Mouse (Mus musculus): ENCODE measurements at regions not wholly inside any gene's neighbourhood (a gene's known extent, or its start where the extent isn't known, plus 50 kb on each side); places are given as distances from the start of the nearest gene placed in this dataset.

DNA sequence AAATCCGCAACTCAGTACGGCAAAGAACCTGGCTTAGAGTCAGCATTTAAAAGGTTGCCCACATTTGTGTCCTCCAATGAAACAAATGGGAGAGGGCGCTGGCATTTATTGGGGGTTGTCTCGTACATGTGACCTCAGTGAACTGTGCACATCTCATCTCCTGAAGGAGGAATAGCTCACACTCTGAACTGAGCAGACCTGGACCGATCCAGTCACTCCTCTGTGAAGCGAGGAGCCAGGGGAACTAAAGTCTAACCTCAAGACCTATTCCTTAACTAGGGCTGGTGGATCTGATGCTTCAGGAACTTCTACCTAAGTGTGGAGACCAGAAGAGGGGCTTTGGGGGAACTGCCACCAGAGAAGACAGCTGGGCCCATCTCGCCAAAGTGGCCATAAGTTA lies 300.1 kb downstream of the Nr2f2 start:
- no peak overlapping the region for H3K27ac ChIP-seq (ENCODE audit: insufficient read depth, low read depth, low read length)

DNA sequence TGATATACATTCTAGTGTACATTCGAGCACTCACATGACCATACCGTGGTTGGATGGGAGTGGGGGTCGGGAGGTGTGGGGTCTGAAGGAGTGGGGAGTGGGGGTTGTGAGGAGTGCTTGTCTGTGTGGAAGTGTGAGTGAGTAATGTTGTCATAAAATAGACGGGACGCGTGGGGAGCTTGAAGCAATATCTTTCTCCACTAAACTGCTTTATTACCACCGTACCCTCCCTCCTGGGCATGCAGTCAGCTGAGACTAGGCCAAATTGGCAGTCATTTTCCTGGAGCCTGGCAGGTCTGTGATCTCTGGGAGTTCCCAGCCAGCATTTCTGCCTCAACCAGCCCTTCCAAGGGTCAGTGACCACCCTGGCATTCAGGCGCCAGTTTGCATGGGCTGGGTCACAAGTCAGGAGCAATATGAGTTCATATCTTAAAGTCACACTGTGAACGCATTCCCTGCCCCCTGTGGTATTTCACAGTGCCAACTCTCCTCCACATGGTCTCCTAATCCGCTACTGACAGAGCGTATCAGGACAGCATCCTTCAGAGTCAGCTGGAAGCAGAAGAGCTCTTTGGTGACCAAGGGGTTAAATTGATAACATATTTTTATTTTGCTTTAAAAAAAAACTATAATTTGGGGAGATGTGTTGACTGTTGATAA lies 300.9 kb downstream of the Nr2f2 start:
- DNase-seq = peak; percentile 52
- H3K36me3 ChIP-seq (ENCODE audit: control insufficient read depth, insufficient read depth, low read length) = no peaks in the 10 kb centered on the region
- H3K4me3 ChIP-seq (ENCODE audit: insufficient read depth, low read depth, low read length) = no peak overlapping the region
- TF ChIP-seq POLR2A (IDR thresholded peaks at IDR 0.05; ENCODE audit: low read depth, low read length) = no peak
- TF ChIP-seq CTCF (conservative IDR thresholded peaks at IDR 0.05; ENCODE audit: insufficient read depth, insufficient read length, low read depth, low read length) = no peak
- no peak overlapping the region for H3K27ac ChIP-seq (ENCODE audit: insufficient read depth, low read depth, low read length)
- H3K4me1 ChIP-seq (ENCODE audit: control insufficient read depth, insufficient read depth, low read length) = no peaks in the 10 kb centered on the region
- no peaks in the 10 kb centered on the region for H3K27me3 ChIP-seq (replicated peaks; ENCODE audit: control insufficient read depth, insufficient read depth, low read length)
- 39% methylated on average over 11 of the region's 11 CpGs for WGBS

More for the DNA sequence above, 300.1 kb downstream of the Nr2f2 start:
- TF ChIP-seq POLR2A (IDR thresholded peaks at IDR 0.05; ENCODE audit: low read depth, low read length) = no peak
- TF ChIP-seq CTCF (conservative IDR thresholded peaks at IDR 0.05; ENCODE audit: insufficient read depth, insufficient read length, low read depth, low read length) = no peak
- no peak overlapping the region for H3K4me3 ChIP-seq (ENCODE audit: insufficient read depth, low read depth, low read length)
- H3K4me1 ChIP-seq (ENCODE audit: control insufficient read depth, insufficient read depth, low read length) = no peaks in the 10 kb centered on the region
- H3K36me3 ChIP-seq (ENCODE audit: control insufficient read depth, insufficient read depth, low read length) = no peaks in the 10 kb centered on the region
- WGBS = 77% methylated on average over 7 of the region's 7 CpGs
- no peak for DNase-seq
- H3K27me3 ChIP-seq (replicated peaks; ENCODE audit: control insufficient read depth, insufficient read depth, low read length) = no peaks in the 10 kb centered on the region

DNA sequence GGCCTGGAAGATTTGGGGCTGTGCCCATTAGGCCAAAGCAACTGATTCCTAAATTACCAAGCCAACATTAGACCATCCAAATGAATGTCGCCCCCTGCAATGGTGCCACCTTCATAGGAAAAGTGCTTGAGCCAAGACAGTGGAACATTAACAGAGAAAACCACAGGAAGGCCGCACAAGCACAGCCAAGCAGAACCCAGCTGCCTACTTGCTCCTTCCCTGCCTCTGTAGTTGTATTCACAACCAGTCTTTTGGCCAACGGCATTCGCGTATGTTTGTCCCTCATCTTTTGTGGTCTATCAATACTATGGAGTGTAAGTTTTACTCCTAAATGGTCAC lies 319.2 kb downstream of the Nr2f2 start:
- H3K27me3 ChIP-seq (replicated peaks; ENCODE audit: control insufficient read depth, insufficient read depth, low read length) = no peaks in the 10 kb centered on the region
- no peak for DNase-seq
- H3K4me3 ChIP-seq (ENCODE audit: insufficient read depth, low read depth, low read length) = no peak overlapping the region
- H3K4me1 ChIP-seq (ENCODE audit: control insufficient read depth, insufficient read depth, low read length) = no peaks in the 10 kb centered on the region
- no peaks in the 10 kb centered on the region for H3K36me3 ChIP-seq (ENCODE audit: control insufficient read depth, insufficient read depth, low read length)
- H3K27ac ChIP-seq (ENCODE audit: insufficient read depth, low read depth, low read length) = no peak overlapping the region
- 71% methylated on average over 5 of the region's 5 CpGs for WGBS
- TF ChIP-seq POLR2A (IDR thresholded peaks at IDR 0.05; ENCODE audit: low read depth, low read length) = no peak
- no peak for TF ChIP-seq CTCF (conservative IDR thresholded peaks at IDR 0.05; ENCODE audit: insufficient read depth, insufficient read length, low read depth, low read length)

DNA sequence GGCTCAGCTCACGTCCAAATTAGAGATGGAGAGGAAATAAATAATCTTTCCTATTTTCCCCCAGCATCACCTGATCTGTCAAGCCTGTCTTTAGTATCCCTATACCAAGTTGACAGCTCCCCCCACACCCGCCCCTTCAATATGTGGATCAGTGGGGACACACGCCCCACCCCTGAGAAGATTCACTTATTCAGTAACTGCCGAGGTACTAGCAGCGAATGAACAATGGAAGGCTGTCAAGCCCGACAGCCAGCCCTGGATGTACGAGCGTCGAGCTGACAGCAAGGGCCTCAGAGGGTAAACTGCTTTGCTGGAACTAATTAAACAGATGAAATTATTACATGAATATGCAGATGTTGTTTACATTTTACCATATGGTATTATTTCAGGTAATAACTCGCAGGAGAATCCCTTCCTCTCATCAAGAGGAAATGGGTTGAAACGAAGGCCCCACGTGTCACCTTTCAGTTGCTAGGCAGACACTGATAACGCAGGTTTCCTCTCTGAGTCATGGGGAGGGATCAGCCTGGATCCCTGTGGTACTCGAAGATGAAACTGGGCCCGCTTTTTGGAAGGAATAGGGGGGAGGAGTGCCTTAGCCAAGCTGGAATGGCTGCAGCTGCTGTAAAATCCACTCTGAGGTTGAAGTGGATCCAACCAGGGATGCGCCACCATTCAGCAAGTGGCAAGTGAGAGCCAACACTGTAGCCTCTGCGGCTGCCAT lies 319.7 kb downstream of the Nr2f2 start:
- H3K27ac ChIP-seq (ENCODE audit: insufficient read depth, low read depth, low read length) = no peak overlapping the region

DNA sequence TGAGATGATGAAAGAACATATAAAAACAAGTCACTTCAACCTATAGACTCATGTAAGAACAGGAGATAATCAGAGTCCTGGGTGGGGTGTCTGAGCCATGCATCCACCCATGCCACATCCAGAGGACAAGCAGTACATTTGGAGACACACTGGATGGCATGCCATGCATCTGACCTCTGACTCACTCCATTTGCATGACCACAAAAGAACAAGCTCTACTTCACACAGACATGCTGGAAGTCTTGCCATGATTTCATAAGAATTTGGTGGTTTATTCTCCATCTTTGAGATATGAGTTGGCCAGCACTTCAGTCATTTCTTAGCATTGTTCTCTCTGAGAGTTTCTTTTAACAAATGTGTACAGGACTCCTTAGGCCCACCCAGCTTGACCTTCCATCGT lies 329.5 kb downstream of the Nr2f2 start:
- Histone ChIP-seq H3K27me3 (replicated peaks; ENCODE audit: control insufficient read depth, insufficient read depth, low read length) (no peaks in the 10 kb centered on the region), H3K27ac (ENCODE audit: insufficient read depth, low read depth, low read length) (no peak overlapping the region), H3K36me3 (ENCODE audit: control insufficient read depth, insufficient read depth, low read length) (no peaks in the 10 kb centered on the region), H3K4me3 (ENCODE audit: insufficient read depth, low read depth, low read length) (no peak overlapping the region), H3K4me1 (ENCODE audit: control insufficient read depth, insufficient read depth, low read length) (no peaks in the 10 kb centered on the region)
- TF ChIP-seq POLR2A (IDR thresholded peaks at IDR 0.05; ENCODE audit: low read depth, low read length) (no peak), CTCF (conservative IDR thresholded peaks at IDR 0.05; ENCODE audit: insufficient read depth, insufficient read length, low read depth, low read length) (no peak)
- 74% methylated on average over 1 of the region's 1 CpGs for WGBS
- no peak for DNase-seq

More for the DNA sequence above, 319.7 kb downstream of the Nr2f2 start:
- no peak for DNase-seq
- TF ChIP-seq CTCF (conservative IDR thresholded peaks at IDR 0.05; ENCODE audit: insufficient read depth, insufficient read length, low read depth, low read length) = no peak
- no peak for TF ChIP-seq POLR2A (IDR thresholded peaks at IDR 0.05; ENCODE audit: low read depth, low read length)
- WGBS = 80% methylated on average over 17 of the region's 17 CpGs
- Histone ChIP-seq H3K4me3 (ENCODE audit: insufficient read depth, low read depth, low read length) (no peak overlapping the region), H3K4me1 (ENCODE audit: control insufficient read depth, insufficient read depth, low read length) (no peaks in the 10 kb centered on the region), H3K36me3 (ENCODE audit: control insufficient read depth, insufficient read depth, low read length) (no peaks in the 10 kb centered on the region), H3K27me3 (replicated peaks; ENCODE audit: control insufficient read depth, insufficient read depth, low read length) (no peaks in the 10 kb centered on the region)

DNA sequence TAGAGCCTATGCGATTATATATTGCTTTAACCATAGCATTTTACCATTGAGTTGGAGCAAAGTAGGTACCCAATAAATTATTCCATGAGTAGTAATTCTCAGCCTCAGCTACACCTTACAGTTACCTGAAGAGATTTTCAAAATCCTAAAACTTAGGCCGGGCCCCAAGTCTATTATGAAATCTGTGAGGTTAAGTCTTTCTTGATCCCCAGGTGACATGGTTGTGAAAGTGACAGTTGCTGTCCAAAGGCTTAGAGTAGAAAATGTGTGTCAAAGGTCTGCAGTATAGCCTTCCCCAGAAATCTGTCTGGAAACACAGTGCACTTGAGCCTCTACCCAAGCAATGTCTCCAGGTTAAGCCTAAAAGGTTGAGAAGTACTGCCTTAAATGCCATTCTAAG lies 333.7 kb downstream of the Nr2f2 start:
- Histone ChIP-seq H3K36me3 (ENCODE audit: control insufficient read depth, insufficient read depth, low read length) (no peaks in the 10 kb centered on the region), H3K27me3 (replicated peaks; ENCODE audit: control insufficient read depth, insufficient read depth, low read length) (no peaks in the 10 kb centered on the region), H3K4me3 (ENCODE audit: insufficient read depth, low read depth, low read length) (no peak overlapping the region), H3K4me1 (ENCODE audit: control insufficient read depth, insufficient read depth, low read length) (no peaks in the 10 kb centered on the region), H3K27ac (ENCODE audit: insufficient read depth, low read depth, low read length) (no peak overlapping the region)
- TF ChIP-seq CTCF (conservative IDR thresholded peaks at IDR 0.05; ENCODE audit: insufficient read depth, insufficient read length, low read depth, low read length) (no peak), POLR2A (IDR thresholded peaks at IDR 0.05; ENCODE audit: low read depth, low read length) (no peak)
- 86% methylated on average over 2 of the region's 2 CpGs for WGBS
- DNase-seq = no peak

DNA sequence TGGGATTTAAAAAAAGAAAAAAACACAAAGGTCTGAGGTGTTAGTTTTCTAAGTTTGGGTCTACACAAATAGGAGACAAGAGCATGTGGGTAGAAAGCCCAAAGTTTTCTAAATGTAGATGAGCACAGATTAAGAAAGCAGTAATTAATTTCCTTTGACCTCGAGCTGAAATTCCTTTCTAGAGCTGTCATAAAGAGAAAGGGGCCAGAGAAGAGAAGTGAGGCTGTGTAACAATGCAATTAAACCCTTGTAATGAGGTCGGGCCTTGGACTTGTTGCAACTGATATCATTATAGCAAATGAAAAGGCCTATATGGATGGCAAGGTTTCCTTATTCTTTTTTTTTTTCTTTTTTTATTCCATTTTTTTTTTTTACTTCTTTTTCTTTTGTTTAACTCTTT lies 337.2 kb downstream of the Nr2f2 start:
- no peaks in the 10 kb centered on the region for H3K36me3 ChIP-seq (ENCODE audit: control insufficient read depth, insufficient read depth, low read length)
- no peak overlapping the region for H3K4me3 ChIP-seq (ENCODE audit: insufficient read depth, low read depth, low read length)
- TF ChIP-seq POLR2A (IDR thresholded peaks at IDR 0.05; ENCODE audit: low read depth, low read length) = no peak
- TF ChIP-seq CTCF (conservative IDR thresholded peaks at IDR 0.05; ENCODE audit: insufficient read depth, insufficient read length, low read depth, low read length) = no peak
- DNase-seq = no peak
- WGBS = 56% methylated on average over 2 of the region's 2 CpGs
- no peak overlapping the region for H3K27ac ChIP-seq (ENCODE audit: insufficient read depth, low read depth, low read length)
- no peaks in the 10 kb centered on the region for H3K27me3 ChIP-seq (replicated peaks; ENCODE audit: control insufficient read depth, insufficient read depth, low read length)
- no peaks in the 10 kb centered on the region for H3K4me1 ChIP-seq (ENCODE audit: control insufficient read depth, insufficient read depth, low read length)
